ENCODE assay signal across 8 mouse cellular contexts in genomic region chr19:46503351-46504084, GRCm38 (mm10). TPM values are rescaled to one million over a fixed set of nuclear protein-coding genes. Genes with fewer than 3 reads are reported as not detected.
DNase-seq lines count a peak whose midpoint lies in the region; ATAC-seq and TF ChIP-seq lines count a peak whose summit lies in the region.

No protein-coding gene starts in this region.

- peaks cover 59% of the 10 kb centered on the region for H3K4me1 ChIP-seq in E14TG2a.4 (replicated peaks; ENCODE audit: low read depth, low read length)
- peaks cover 37% of the 10 kb centered on the region for H3K4me1 ChIP-seq in heart, postnatal 0 days (ENCODE audit: control insufficient read depth, insufficient read depth)
- peaks cover 52% of the 10 kb centered on the region for H3K4me1 ChIP-seq in megakaryocyte, embryonic 14.5 days

- peak; percentile 70 for TF ChIP-seq EP300 in heart, postnatal 0 days (IDR thresholded peaks at IDR 0.05; ENCODE audit: low read depth)

- peak; percentile 56 for ATAC-seq in erythroblast, adult 5-6 weeks (replicated peaks; ENCODE audit: low FRiP score, poor library complexity, severe bottlenecking)
- ATAC-seq in heart, postnatal 0 days (ENCODE audit: insufficient read depth, low read depth) = peak; percentile 30

- H3K9me3 ChIP-seq in E14TG2a.4 (ENCODE audit: low read length) = no peaks in the 10 kb centered on the region
- H3K9me3 ChIP-seq in heart, postnatal 0 days (replicated peaks; ENCODE audit: control insufficient read depth, low read length) = no peaks in the 10 kb centered on the region
- no peaks in the 10 kb centered on the region for H3K9me3 ChIP-seq in megakaryocyte, embryonic 14.5 days

- peak overlapping the region; percentile 99 for H3K9ac ChIP-seq in heart, postnatal 0 days (replicated peaks; ENCODE audit: low read depth, low read length)

- WGBS in heart, postnatal 0 days = under 1% methylated on average over 21 of the region's 21 CpGs

- TF ChIP-seq CTCF in E14TG2a.4 (conservative IDR thresholded peaks at IDR 0.05; ENCODE audit: low read length) = no peak
- TF ChIP-seq CTCF in heart, postnatal 0 days (IDR thresholded peaks at IDR 0.05; ENCODE audit: low read depth) = no peak

- H3K27ac ChIP-seq in heart, postnatal 0 days (ENCODE audit: low read depth) = peak overlapping the region; percentile 100

- peak; percentile 98 for DNase-seq in adipocyte (ENCODE audit: low spot score)
- DNase-seq in heart, postnatal 0 days (ENCODE audit: low spot score) = peak; percentile 93
- peak; percentile 85 to 94 for DNase-seq in kidney, postnatal 25 days
- peak; percentile 63 to 67 for DNase-seq in spleen, adult 18-20 months
- DNase-seq in left cerebral cortex, adult 18-20 months (ENCODE audit: low spot score in 2 of 2) = no peak

- no peaks in the 10 kb centered on the region for H3K27me3 ChIP-seq in E14TG2a.4 (ENCODE audit: insufficient read depth, low read length)
- no peaks in the 10 kb centered on the region for H3K27me3 ChIP-seq in heart, postnatal 0 days (ENCODE audit: control insufficient read depth, insufficient read depth, low read length)
- no peaks in the 10 kb centered on the region for H3K27me3 ChIP-seq in megakaryocyte, embryonic 14.5 days (replicated peaks)

- peak overlapping the region; percentile 85 for H3K4me2 ChIP-seq in heart, postnatal 0 days (ENCODE audit: low read depth, low read length)

- H3K4me3 ChIP-seq in E14TG2a.4 (replicated peaks; ENCODE audit: low read length) = peak overlapping the region; percentile 92
- H3K4me3 ChIP-seq in heart, postnatal 0 days (ENCODE audit: low read depth, low read length) = peak overlapping the region; percentile 93
- H3K4me3 ChIP-seq in megakaryocyte, embryonic 14.5 days (replicated peaks) = peak overlapping the region; percentile 90

- peaks cover 43% of the 10 kb centered on the region for H3K36me3 ChIP-seq in E14TG2a.4 (ENCODE audit: insufficient read depth, low read length)
- H3K36me3 ChIP-seq in heart, postnatal 0 days (replicated peaks; ENCODE audit: control insufficient read depth, insufficient read depth, low read length) = peaks cover 30% of the 10 kb centered on the region
- peaks cover 61% of the 10 kb centered on the region for H3K36me3 ChIP-seq in megakaryocyte, embryonic 14.5 days (replicated peaks; ENCODE audit: low read length)

RNA-seq across cellular contexts. Expression of gene Trim8, which starts 2.0 kb away (rescaled TPM):
- 5.4 and 6.1 TPM in 2 replicates for total RNA-seq in erythroblast, adult 5-6 weeks (2015; ENCODE audit: low replicate concordance)
- total RNA-seq in erythroblast, adult 5-6 weeks (2017; ENCODE audit: low replicate concordance) = 2.0 and 6.4 TPM in 2 replicates
- total RNA-seq in heart, postnatal 0 days (2014; rRNA removed; ENCODE audit: low replicate concordance) = 35.9 and 48.3 TPM in 2 replicates
- polyA plus RNA-seq in heart, postnatal 0 days (2015; fragmentation: Nextera tagmentation; extraction: Ambion mirVana) = 14.3 and 14.6 TPM in 2 replicates
- 207 and 435 TPM in 2 replicates for polyA plus RNA-seq in megakaryocyte, embryonic 14.5 days (2012; ENCODE audit: insufficient read depth, low replicate concordance)
- 100 to 1,000 TPM; 119 to 120 TPM for total RNA-seq in left cerebral cortex, adult 18-20 months (2021)

Comparison
In these comparisons a context has a peak if more than half of its experiments do, and no peak if none do; other contexts are left out.
1. DNase-seq: peak in adipocyte (single experiment), heart, postnatal 0 days (single experiment), kidney, postnatal 25 days (2 of 2) and spleen, adult 18-20 months (2 of 2); none in left cerebral cortex, adult 18-20 months (0 of 2).
2. Peak in every context shown above with its lines, with median percentiles within 50 percentile points of each other: H3K4me3 ChIP-seq.